Mouse (Mus musculus) layer of hippocampus, adult 11-12 months (tissue): Measurements from ENCODE around the gene Ndrg2.

ENCODE experiments used
- DNase-seq: peaks from one replicate; pipeline ENCODE4 v3.0.0; 2022; ENCODE audit warnings: low spot score

Ndrg2 gene

DNA sequence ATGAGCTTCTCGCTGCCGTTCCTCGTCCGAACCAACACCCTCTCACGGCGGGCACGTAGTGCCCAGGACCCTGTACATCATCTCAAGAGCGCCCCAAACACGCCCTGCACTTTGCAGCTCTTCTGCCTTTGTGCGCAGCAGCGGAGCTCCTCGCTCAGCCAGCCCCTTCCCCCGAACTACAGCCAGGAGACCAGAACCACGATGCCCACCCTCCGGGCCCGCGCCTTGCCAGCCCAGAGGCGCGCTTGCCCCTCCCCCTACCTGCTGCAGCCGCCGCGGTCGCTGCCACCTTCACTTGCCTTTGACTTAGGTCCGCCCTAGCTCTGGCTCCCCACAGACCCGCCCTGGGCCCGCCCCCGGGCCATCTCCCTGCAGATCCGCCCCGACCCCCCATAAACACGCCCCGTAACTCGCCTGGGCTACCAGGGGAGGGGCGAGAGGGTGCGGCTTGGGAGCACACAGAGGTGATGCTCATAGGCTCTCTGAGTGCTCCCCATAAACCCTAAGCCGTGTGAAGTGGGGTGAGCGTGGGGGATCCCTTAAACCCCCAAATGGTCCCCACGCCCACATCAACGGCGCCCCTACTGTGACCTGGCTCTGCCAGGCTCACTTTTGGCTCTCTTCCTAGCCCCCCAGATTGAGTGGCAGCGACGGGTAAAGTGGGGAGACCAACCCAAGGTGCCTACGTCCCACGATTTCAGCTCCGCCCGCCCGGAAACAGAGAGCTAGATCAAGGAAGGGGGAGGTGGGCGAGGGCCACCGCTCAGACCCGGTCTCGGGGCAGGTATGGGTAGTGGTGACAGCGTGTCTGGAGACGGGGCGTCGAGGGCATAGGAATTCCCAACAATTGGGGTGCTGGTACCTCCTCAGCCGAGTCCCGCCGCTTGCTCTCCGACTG lies 647 bp downstream of the Ndrg2 start:
- DNase-seq, result peak; percentile 66

DNA sequence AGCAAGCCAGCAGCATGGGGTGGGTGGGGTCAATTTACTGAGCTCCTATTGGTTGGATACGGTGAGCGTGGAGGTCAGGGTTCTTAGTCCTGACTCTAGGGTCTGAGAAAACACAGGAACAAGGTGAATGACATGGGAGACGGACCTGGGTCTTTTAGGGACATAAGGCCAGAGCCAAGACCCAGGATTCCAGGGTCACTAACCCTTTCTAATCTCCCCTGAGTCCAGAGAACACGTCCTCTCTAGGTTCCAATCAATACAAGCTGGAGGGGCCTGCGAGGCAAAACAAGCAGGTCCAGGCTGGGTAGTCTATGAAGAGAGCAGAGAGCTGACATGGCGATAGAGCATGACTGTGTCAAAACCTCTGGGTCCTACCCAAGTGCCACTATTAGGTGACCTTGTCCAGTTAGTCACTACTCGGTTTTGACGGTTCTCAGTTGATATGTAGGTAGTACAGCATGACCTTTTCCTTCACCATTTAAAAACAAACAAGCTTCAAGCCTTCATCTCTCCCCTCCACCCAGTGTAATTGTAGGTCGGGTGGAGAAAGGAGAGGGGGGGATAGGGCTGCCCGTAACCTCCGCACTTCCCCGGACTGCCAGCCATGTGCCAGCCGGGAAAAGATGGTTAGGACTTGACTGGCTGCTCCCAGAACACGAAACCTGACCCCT lies 1.4 kb downstream of the Ndrg2 start:
- DNase-seq, result no peak

DNA sequence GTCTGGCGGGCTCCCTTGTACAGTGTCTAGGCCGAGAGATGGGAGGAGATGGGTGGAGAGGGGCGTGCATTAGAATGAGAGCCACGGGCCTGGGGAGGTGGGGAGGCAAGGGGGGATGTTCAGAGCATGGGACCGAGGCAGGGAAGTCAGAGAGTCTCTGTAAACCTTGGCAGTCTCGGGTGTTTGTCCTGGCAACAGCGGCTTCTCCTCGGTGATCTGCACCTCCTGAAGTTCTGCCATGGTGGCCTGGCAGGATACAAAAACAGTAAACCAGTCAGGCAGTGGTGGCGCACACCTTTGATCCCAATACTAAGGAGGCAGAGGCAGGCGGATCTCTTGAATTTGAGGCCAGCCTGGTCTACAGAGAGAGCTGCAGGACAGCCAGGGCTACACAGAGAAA lies 2.7 kb downstream of the Ndrg2 start:
- no peak for DNase-seq

DNA sequence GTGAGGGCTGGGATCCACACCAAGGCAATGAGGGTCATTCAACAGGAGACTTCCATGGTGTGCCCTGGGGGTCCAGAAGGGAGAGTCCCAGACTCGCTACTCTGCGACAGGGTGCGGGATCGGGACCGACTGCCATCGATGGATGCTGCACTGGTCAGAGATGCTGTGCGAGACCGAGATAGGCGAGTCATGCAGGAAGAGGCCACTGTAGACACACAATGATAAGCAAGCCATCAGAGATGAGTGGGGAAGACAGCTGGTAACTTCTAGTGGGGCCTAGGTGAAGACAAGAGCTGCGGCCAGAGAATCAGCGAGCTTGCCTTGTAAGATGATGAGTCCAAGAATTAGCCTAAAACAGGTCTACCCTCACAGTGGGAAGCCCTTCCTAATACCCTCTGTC lies 7.9 kb downstream of the Ndrg2 start:
- DNase-seq, result no peak

DNA sequence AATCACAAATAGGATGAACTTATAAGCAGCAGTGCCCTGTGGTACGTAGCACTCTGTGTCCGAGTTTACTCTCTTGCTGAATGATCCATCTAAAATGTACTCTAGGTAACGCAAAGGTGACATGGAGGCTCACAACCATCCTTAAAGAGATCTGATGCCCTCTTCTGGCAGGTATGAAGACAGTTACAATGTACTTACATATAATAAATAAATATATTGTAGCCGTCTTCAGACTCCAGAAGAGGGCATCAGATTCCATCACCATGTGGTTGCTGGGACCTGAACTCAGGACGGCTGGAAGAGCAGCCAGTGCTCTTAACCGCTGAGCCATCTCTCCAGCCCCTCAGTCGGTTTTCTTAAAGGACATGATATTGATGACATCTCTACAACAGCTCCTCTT lies 9.3 kb downstream of the Ndrg2 start:
- DNase-seq, result no peak

DNA sequence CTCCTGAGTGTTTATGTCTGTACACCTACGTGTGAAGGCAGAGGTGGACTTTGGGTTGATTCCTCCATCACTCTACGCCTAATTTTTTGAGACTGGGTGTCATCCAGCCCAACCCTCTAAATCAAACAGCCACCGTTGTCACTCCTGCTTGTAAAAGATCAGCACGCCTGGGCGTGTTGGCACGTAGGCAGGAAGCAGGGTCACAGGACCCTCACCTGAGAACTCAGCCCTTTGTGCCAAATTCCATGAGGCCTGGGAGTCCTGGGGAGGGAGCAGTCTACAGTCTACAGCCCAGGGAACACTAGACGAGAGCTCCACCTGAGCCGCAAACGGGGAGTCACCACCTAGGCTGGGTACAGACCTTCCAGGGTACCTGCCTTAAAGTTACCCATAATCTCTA lies 10.2 kb downstream of the Ndrg2 start:
- DNase-seq, result no peak

DNA sequence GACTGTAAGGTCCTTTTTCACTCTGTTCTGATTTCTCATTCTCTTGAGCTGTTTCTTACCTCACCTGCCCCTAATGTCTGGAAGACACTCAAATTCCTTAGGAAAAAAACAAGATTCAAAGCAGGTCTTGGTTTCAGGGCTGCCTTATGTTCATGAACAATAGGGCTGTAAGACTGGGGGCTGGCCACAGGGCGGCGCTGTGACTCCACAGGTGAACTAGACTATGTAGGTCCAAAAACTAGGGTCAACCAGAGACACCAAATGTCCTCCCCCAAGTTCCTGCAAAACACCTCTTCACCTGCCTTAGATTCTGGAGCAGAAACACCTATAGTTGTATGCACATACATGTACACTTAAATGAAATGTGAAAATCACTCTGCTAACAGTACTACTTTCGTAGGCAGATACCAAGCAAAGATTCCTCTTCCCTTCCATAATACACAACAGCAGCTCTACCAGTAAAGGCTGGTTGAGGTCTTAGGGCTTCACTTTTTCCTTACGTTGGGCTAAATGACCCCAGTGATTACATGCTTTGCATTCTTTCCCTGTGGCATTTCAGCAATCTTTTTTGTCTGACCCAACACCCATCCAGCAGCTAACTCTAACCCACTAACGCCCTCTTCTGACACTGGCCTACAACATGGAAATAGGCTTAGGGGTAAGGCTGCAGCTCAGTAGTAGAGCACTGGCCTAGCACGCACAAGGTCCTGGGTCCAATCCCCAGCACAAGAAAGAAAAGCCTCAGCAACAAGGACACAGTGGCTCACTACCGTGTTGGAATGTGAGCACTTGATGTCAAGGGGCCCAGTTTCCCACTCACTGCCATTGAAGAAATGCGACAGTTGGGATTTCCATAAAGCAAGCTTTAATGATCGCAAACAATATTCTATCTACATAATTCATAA lies 10.9 kb downstream of the Ndrg2 start:
- peak; percentile 67 for DNase-seq

DNA sequence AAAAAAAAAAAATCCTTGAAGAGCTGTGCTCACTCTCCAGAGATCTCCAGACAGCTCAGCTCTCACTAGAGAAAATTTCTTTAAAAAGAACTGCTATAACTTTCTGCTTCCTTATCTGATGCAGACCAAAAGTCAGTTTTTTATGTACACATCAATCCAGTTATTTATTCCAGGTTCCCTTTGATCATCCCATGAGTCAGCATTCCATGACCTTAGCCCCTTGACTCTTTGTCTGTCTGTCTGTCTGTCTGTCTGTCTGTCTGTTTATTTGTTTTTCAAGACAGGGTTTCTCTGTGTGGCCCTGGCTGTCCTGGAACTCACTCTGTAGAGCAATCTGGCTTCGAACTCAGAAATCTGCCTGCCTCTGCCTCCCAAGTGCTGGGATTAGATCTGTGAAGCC lies 14.6 kb downstream of the Ndrg2 start:
- DNase-seq, result no peak

DNA sequence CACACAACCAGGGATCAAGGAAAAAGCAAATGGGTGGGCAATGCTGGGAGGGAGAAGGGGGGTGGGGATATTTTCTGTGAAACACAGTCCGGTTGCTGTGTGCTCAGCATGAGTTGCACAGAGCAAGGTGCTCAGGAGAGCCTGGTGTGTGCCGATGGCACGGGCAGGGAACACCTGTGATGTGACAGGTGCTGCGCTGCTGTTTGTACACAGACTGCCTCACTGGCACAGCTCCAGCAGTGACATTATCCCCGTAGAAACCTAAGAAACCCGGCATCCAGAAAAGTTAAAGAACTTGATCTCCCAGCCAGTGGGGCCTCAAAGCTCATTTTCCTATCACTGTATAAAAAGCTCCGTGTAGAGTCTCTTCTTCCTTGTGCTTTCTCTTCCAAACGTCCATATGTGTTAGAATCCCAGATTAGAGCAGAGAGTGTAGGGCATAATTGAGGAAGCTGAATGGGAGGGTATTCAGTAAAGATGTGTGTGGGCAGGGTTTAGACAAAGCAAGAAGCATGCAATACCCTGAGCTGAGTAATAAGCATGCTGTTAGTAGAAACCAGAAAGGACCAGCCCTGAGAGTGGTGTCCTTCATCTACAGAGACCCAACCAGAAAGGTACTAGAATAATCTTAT lies 17.3 kb downstream of the Ndrg2 start:
- no peak for DNase-seq

DNA sequence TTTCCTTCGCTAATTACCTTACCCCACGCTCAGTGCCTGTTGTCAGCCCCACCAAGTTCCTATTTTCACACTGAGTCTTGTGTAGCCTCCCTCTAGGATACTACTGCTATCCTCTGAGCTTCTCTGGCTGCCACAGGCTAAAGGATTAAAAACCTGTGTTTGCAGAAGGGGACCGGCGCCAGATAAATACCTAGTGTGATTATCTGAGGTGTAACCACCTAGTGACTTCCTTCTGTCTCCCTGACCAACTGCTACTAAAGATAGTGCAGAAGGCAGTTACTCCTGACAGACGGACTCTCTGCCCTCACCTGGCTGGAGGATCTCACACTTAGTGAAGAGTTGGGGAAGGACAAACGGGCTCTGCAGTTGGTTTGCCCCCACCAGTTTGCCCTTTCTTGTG lies 17.9 kb downstream of the Ndrg2 start:
- DNase-seq, result no peak

DNA sequence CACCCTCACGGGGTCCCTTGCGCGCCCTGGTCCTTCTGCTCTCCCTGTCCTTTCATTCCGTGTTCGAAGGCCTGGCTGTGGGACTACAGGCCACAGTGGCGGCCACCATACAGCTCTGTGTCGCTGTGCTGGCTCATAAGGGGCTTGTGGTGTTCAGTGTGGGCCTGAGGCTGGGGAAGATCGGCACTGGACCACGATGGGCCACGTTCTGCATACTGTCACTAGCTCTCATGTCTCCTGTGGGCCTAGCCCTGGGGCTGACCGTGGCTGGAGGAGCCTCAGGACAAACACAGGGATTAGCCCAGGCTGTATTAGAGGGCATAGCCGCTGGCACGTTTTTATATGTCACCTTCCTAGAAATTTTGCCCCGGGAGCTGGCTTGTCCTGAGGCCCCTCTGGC lies 18.9 kb downstream of the Ndrg2 start:
- DNase-seq, result no peak

DNA sequence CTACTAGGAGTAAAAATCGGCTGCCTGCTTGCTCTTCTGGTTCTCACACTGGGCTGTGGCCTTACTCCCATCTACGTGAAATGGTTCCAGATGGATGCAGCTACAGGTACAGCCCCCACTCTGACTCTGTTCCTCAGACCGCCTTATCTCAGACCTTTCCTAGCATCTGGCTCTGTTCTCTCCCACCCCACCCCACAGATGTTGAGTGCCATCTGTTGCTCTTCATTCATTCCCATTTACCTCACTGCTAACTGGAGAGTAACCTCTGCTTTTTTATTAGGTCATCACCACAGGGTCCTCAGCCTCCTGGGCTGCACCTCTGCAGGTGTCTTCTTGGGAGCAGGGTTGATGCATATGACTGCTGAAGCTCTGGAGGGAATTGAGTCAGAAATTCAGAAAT lies 20.1 kb downstream of the Ndrg2 start:
- DNase-seq, result no peak

DNA sequence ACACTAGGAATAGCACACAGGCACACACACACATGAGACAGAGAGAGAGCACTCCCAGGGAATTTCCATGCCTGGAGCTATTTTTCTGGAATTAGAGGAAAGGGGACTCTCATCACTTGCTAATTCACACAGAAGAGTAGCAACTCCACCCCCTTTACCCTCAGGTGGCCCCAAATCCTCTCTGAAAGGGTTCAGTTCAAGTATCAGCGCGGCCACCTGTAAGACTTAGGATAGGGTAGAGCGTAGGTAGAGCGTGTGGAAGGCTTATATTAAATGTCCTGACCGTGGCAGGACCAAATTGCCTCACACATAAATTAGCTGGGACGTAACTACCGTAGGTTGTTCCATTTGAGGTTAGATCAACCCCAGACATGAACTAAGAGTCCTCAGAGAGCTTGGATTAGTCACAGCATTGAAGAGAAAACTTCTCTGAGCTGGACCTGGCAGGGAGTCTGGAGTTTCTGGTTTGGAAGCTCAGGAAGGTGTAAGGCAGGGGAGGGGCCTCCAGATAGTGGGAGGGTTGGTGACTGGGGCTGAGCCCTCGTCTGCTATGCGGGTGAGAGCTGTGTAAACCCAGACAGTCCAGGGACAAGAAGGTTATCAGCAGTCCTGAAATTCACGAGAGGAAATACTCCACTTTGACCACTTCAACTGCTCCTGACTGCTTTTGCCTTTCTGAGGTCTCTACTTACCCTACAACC lies 20.7 kb downstream of the Ndrg2 start:
- DNase-seq, result no peak

DNA sequence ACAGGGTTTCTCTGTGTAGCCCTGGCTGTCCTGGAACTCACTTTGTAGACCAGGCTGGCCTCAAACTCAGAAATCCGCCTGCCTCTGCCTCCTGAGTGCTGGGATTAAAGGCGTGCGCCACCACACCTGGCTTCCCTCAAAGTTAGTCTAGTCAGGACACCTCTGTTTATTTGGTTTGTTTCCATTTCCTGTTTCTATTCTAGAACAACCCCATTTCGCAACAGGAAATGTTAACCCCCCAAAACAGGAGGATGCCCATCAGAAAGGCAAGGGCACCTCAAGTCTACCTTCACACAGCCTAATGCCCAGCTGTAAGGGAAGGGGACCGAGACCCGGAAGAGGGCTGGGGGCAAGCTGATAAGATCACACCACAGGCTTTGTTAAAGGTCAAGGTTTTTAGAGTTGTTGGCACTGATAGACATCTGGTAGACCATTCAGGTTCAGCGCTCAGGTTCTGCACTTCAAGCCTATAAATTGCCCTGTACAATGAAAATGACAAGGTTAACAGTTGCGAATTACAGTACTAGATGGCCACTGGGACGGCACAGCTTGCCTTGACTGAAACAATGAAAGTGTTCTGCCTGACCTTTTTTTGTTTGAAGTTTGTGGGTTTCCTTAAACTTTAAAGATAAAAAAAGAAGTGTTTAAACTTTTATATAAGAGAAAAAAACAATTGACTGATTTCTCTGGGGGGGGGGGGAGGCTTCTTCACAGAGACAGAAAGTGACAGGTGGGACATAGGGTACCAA lies 21.6 kb downstream of the Ndrg2 start, which contains the start of gene Slc39a2:
TSS of gene Slc39a2 (plus strand) at position 699 of the 749 bp plus-strand sequence.
- no peak for DNase-seq

DNA sequence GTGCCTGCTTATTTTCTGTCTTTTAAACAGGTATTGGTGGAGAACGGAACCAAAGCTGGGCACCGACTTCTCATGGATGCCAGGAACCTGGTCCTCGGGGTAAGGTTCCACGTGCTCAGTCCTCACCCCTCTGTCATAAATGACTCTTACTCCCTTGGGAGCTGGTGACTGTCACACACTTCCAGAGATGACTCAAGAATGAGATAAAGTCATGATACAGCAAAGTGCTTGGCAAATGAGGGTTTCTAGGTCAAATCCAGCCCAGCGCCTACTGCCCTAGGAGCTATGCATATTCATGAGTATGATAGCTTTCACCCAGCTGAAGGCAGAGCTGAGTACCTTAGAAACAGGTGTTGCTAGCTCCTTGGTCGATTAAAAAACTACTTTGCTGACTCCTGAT lies 24.1 kb downstream of the Ndrg2 start:
- no peak for DNase-seq

DNA sequence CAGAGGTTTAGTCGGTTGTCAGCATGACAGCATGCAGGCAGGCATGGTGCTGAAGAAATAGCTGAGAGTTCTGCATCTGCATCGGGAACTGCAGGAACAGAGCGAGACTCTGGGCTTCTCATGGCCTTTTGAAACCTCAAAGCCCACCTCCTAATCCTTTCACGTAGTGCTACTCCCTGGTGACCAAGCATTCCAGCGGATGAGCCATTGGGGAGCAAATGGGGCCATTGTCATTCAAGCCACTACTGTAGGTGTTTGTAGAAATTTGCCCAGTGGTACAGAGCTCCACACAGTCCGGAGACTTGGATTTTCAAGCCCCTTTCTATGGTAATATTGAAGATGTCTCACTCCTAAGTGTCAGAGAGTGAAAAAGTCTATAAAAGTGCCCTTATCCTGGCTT lies 27.9 kb downstream of the Ndrg2 start:
- DNase-seq, result no peak

DNA sequence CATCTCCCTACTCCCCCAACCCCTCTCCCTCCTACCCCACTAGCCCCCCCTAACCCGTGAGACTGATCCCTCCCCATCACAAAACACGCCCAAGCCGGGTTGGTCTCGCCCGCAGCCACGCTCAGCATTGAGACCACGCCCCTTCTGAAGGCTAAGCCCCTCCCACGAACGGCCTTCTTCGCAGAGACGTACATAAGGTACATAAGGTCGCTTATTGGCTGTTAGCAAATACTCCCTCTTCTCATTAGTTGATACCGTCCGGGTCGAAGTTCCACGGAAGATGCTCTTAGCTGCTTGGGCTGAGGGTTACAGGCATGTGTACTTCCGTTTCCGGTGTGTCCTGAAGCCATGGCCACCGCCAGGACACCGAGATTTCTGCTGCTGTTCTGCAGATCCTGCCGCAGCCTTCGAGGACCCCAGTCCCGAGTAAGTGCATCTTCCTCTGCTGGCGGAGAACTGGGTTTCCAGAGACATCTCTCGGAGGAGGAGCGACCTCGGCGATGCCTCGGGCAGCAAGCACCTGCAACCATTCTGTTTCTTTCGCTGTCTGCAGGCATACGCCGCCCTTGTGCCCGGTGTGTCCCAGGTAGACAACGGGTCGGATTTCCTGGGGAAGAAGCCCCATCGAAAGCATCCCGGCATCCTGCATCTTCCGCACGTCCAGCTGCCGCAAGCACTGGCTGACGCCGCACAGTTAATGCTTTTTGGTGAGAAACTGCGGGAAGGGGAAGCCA lies 29.2 kb downstream of the Ndrg2 start, which contains the start of gene Mettl17:
TSS of gene Mettl17 (plus strand) at position 245 of the 734 bp plus-strand sequence.
- peak; percentile 95 for DNase-seq

DNA sequence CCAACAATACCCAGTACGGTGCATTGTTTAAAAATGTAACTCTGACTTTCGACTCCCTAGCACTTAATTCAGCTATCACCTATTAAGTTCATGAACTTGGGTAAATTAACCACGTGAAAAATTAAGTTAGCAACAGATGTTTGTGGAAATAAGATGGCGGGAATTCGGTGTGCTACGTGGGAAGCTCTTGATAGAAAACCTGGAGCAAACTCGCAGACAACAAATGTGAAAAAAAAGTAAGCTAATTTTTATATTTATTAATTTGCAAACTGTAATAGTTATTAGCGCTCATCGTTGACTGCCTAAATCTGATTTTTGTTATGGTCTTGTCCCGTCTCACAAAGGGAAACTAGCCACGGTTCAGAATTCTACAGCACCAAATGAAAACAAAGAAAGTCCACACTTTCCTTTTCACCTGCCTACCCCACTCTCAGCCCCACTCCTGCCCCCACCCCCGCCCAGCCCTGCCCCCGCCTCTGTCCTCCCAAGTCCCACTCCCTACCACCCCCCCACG lies 29.9 kb downstream of the Ndrg2 start:
- no peak for DNase-seq

DNA sequence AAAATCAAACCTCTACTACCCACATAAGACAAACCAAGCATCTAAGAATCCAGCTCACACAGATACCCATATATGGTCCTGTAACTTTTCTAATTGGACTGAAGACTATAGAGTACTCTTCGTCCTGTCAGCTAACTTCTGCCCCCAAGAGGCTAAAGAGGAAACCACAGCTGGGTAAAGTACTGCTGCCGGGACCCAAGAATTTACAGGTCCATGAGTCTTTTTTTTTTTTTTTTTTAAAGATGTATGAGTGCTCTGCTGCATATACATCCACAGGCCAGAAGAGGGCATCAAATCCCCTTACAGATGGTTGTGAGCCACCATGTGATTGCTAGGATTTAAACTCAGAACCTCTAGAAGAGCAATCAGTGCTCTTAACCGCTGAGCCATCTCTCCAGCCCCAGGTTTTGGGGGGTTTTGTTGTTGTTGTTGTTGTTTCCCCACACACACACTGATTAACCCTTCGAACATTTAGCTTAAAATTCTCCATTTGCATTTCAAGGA lies 30.4 kb downstream of the Ndrg2 start:
- DNase-seq, result peak; percentile 78
